Mouse (Mus musculus) hindbrain, postnatal 0 days (tissue): ENCODE measurements at regions not wholly inside any gene's neighbourhood (a gene's known extent, or its start where the extent isn't known, plus 50 kb on each side); places are given as distances from the start of the nearest gene placed in this dataset.
A peak's percentile ranks its signal among the peaks of the same experiment; 100 is the strongest.

ENCODE experiments used
- ATAC-seq: fragments of 200-750 bp; cut with Nextera tagmentation; 2 replicates; pipeline ENCODE4 v1.8.0; 2017; ENCODE audit warnings: mild to moderate bottlenecking, moderate TSS enrichment, moderate library complexity
- DNase-seq: peaks from one replicate; pipeline ENCODE4 v3.0.0-alpha.2; 2015; ENCODE audit warnings: low spot score
- H3K27ac ChIP-seq: fragments of 300-500 bp; sonication (generic); 2 replicates; pipeline ENCODE4 v1.5.1; 2014; ENCODE audit warnings: mild to moderate bottlenecking
- H3K27me3 ChIP-seq: fragments of 300-500 bp; sonication (generic); 2 replicates; pipeline ENCODE4 v1.6.1; 2014; ENCODE audit warnings: low read length, mixed read lengths; ENCODE audit not compliant: insufficient read depth
- H3K36me3 ChIP-seq: fragments of 300-500 bp; sonication (generic); 2 replicates; pipeline ENCODE4 v1.6.1; 2014; ENCODE audit warnings: low read length, mixed read lengths; ENCODE audit not compliant: insufficient read depth
- H3K4me1 ChIP-seq: fragments of 300-500 bp; sonication (generic); 2 replicates; pipeline ENCODE4 v1.6.1; 2014; ENCODE audit warnings: antibody characterized with exemption, low read length, mixed read lengths; ENCODE audit not compliant: insufficient read depth
- H3K4me2 ChIP-seq: fragments of 300-500 bp; sonication (generic); 2 replicates; pipeline ENCODE4 v1.6.1; 2014; ENCODE audit warnings: low read depth, mild to moderate bottlenecking, low read length, moderate library complexity, mixed read lengths
- H3K4me3 ChIP-seq: fragments of 300-500 bp; sonication (generic); 2 replicates; pipeline ENCODE4 v1.5.1; 2014; ENCODE audit warnings: low read length
- H3K9ac ChIP-seq: fragments of 300-500 bp; sonication (generic); replicated peaks from 2 replicates; pipeline ENCODE4 v1.6.1; 2014; ENCODE audit warnings: mild to moderate bottlenecking, low read length, moderate library complexity, mixed read lengths
- H3K9me3 ChIP-seq: fragments of 300-500 bp; sonication (generic); 2 replicates; pipeline ENCODE4 v1.6.1; 2016; ENCODE audit warnings: low read length, mixed read lengths
- CTCF ChIP-seq: IDR thresholded peaks from 2 replicates; pipeline ENCODE4 v1.5.1; 2016; ENCODE audit warnings: antibody characterized with exemption, control low read depth, low read depth
- WGBS: fragments of 180-500 bp; shearing (Covaris S2); extraction: QIAGEN DNeasy Blood & Tissue Kit; methylation state at CpG from one replicate; pipeline ENCODE4 v1.1.7; 2014; 5-methylcytosine and 5-hydroxymethylcytosine counted together

DNA sequence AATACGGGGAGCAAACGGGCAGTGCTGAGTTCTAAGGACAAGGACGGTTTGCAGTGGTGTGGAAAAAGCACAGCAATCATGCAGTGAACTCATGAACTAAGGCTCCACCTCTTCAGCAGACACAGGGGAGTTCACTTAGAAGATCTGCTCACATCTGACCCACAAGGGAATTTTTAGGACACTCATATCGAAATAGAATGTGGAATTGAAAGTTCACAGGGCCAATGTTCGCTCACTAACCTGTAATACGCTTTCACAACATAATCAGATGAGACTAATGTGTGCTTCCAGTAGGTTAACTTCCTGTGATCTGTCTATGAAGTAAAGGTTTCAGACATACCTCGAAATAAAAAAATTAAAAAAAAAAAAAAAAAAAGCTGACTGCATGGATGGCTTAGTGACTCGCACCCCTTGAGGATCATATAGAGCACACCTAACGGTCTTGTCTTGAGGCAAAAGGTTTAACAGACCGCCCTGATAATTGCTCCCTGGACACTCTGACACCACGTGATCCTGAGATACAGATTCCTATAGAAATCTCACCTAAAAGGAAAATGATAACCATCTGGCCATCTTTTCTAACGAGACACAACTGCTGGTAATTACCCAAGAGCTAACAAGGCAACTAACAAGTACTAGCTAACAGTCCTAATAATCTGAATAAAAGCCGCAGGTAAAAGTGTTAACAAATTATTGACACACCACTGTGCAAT, 187.0 kb upstream of the Smim15 start:
- no peak for TF ChIP-seq CTCF
- ATAC-seq (no peak), DNase-seq (no peak)
- Histone ChIP-seq H3K36me3 (no peaks in the 10 kb centered on the region), H3K9me3 (no peaks in the 10 kb centered on the region), H3K9ac (no peak overlapping the region), H3K4me3 (no peak overlapping the region), H3K4me1 (peaks cover 6% of the 10 kb centered on the region; the same call in 1 of the 2 replicates), H3K4me2 (no peak overlapping the region), H3K27me3 (no peaks in the 10 kb centered on the region), H3K27ac (no peak overlapping the region)
- WGBS: 81% methylated on average over 13 of the region's 13 CpGs

DNA sequence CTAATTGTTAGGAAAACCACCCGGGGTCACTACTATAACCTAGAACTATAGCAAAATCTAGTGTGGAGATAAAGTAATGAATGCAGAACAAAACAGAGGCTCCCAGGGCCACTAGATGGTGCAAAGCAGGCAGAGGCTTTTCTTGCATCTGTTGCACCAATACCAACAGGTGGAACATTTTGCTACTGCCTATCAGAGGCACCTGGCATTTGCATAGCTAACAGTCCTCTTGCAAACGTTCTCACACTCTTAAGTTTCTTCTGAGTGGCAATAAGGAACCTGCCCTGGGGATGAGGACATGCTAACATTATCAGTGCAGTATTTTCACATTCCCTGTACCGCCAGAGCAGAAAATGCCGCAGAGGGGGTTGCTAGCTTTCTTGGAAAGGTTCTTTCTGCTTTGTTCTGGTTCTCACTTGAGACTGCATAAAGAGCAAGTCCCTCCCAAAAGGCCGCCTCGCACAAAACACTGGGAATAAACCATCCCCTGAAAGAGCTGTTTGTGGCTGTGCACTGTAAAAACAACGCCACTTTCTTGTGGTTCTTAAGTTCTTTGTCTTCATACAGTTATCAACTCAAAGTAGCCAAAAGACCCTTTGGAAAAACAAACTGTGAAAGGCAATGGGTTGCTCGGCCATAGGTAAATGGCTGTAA, 193.2 kb upstream of the Smim15 start:
- no peak overlapping the region for H3K27ac ChIP-seq
- DNase-seq: no peak
- WGBS: 53% methylated on average over 8 of the region's 8 CpGs
- H3K9ac ChIP-seq: no peak overlapping the region
- H3K4me3 ChIP-seq: no peak overlapping the region
- no peaks in the 10 kb centered on the region for H3K36me3 ChIP-seq
- no peak for ATAC-seq
- H3K9me3 ChIP-seq: no peaks in the 10 kb centered on the region
- peaks cover 9% of the 10 kb centered on the region for H3K4me1 ChIP-seq
- no peak for TF ChIP-seq CTCF
- no peak overlapping the region for H3K4me2 ChIP-seq
- H3K27me3 ChIP-seq: no peaks in the 10 kb centered on the region

DNA sequence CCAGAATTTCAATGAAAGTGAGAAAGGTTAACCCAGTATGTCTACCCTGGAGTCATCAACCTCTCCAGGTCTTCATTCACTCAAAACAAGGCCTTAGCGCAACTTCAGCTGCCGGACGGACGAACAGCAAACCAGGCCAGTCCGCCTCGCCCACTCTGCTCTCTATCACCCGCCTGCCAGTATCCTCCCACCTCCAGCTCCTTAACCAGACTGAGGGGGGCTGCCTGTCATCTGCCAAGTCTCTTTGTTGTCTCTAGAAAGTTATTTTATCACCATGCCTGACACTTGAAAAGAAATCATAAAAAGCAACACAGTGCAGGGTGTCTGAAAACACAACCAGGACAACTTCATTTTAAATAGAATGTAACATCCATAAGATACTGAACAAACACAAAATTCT, 195.4 kb upstream of the Smim15 start:
- TF ChIP-seq CTCF: no peak
- WGBS: 68% methylated on average over 7 of the region's 7 CpGs
- no peak overlapping the region for H3K4me2 ChIP-seq
- DNase-seq: no peak
- peaks cover 9% of the 10 kb centered on the region for H3K4me1 ChIP-seq
- H3K9ac ChIP-seq: no peak overlapping the region
- no peaks in the 10 kb centered on the region for H3K27me3 ChIP-seq
- H3K27ac ChIP-seq: no peak overlapping the region
- H3K36me3 ChIP-seq: no peaks in the 10 kb centered on the region
- ATAC-seq: no peak
- H3K9me3 ChIP-seq: no peaks in the 10 kb centered on the region
- H3K4me3 ChIP-seq: no peak overlapping the region

DNA sequence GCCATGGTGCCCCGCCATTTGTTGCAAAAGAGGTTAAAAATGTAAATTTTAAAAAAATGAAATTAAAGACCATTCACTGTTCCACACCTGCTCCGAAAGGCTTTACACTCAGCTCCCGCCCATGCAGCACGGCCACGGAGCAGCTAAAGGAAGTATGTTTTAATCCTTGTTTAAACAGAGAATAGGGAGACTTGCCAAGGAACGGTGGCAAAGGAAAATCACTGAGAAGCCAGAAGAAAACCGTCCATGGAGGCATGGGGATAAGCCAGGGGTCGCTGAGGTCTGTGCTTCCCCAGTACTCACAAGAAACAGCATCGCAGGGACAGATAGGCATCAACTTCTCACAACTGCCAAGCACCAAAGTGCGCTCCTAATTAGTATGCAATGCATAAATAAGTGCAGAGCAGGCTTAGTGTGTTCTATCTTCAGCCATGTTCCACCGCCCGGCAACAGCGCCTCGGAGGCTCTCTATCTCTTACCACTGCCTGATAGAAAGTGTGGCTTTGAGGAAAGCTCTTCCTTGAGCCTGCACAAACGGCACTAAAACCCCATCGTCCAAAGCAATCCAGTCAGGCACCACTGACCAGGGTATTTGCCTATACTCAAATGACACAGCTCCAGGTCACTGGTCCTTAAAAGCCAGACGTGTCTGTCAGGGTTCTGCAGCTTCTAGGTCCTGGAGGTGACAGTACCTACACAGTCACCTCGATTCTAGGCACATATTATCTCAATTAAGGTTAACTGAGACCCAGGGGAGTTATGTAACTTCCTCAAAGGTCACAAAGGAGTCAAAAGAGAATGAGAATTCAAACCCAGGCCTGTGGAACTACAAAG, 196.8 kb upstream of the Smim15 start:
- ATAC-seq (peak; percentile 32; the same call in 1 of the 2 replicates), DNase-seq (peak; percentile 33)
- TF ChIP-seq CTCF: no peak
- no peak overlapping the region for H3K4me3 ChIP-seq
- no peaks in the 10 kb centered on the region for H3K36me3 ChIP-seq
- H3K9ac ChIP-seq: no peak overlapping the region
- 28% methylated on average over 18 of the region's 18 CpGs for WGBS
- no peaks in the 10 kb centered on the region for H3K27me3 ChIP-seq
- H3K27ac ChIP-seq: no peak overlapping the region
- peak overlapping the region; percentile 41 for H3K4me2 ChIP-seq
- H3K9me3 ChIP-seq: no peaks in the 10 kb centered on the region
- peaks cover 8% of the 10 kb centered on the region for H3K4me1 ChIP-seq

DNA sequence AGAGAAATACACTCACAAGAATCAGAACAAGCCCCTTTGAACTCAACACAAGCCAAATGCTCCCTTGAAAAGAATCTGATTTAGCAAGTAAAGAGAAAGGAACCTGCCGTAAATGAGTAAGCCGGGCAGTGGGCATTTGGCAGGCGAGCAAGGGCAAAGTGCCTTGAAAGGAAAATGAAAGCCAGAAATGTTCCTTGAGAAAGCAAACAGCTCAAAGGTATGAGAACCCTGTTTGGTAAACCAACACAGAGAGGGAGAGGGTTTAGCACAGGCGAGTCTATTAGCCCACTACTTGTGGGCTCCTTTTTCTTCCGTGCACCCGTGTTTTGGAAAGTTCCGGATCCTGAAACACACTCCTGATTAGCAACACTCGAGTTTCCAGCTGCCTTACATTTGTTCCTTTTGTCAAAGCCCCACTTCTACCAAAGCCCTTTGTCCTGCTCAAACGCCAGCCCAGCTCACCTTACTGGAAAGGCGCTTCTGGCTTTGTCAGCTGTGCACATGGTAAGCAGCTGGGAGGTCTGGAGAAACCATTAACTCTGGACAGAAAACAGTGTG, 197.5 kb upstream of the Smim15 start:
- DNase-seq: peak; percentile 23
- Histone ChIP-seq H3K27me3 (no peaks in the 10 kb centered on the region), H3K36me3 (no peaks in the 10 kb centered on the region), H3K4me3 (no peak overlapping the region), H3K4me2 (peak overlapping the region; percentile 41), H3K4me1 (peaks cover 6% of the 10 kb centered on the region), H3K27ac (no peak overlapping the region), H3K9me3 (no peaks in the 10 kb centered on the region), H3K9ac (no peak overlapping the region)
- ATAC-seq: 0 out of 2 replicates have a peak, but pooled peaks have one; percentile 38
- 29% methylated on average over 10 of the region's 10 CpGs for WGBS
- TF ChIP-seq CTCF: no peak

GRCm38 (mm10) chr13:107845838-107846237, 198.4 kb upstream of the Smim15 start:
- ATAC-seq: no peak
- no peak overlapping the region for H3K4me3 ChIP-seq
- H3K4me2 ChIP-seq: no peak overlapping the region
- peaks cover 6% of the 10 kb centered on the region for H3K4me1 ChIP-seq
- 66% methylated on average over 4 of the region's 4 CpGs for WGBS
- no peak overlapping the region for H3K9ac ChIP-seq
- no peak for DNase-seq
- H3K27me3 ChIP-seq: no peaks in the 10 kb centered on the region
- no peak overlapping the region for H3K27ac ChIP-seq
- TF ChIP-seq CTCF: no peak
- H3K9me3 ChIP-seq: no peaks in the 10 kb centered on the region
- H3K36me3 ChIP-seq: no peaks in the 10 kb centered on the region
